ENCODE assay signal across 14 mouse cellular contexts in genomic region chr8:98372711-98373420, GRCm38 (mm10).
DNase-seq lines count a peak whose midpoint lies in the region; ATAC-seq lines count a peak whose summit lies in the region.
"Had no signal": no experiment of that assay in that cellular context is flagged by ENCODE, and none has a peak within 500 bp of the region (broad histone marks: within the 10 kb centered on the region; RNA-seq: fewer than 3 reads in every experiment).

No protein-coding gene starts in this region.

- no peak overlapping the region for H3K4me2 ChIP-seq in forebrain, embryonic 11.5 days (ENCODE audit: low read depth, low read length, severe bottlenecking)
- H3K4me2 ChIP-seq in forebrain, embryonic 15.5 days (replicated peaks): no peak overlapping the region
- H3K4me2 ChIP-seq in limb, embryonic 11.5 days (ENCODE audit: low read depth, severe bottlenecking): no peak overlapping the region
- no peak overlapping the region for H3K4me2 ChIP-seq in embryonic facial prominence, embryonic 14.5 days (ENCODE audit: low read depth, low read length)
- H3K4me2 ChIP-seq: heart, embryonic 13.5 days; hindbrain, embryonic 15.5 days; liver, embryonic 11.5 days had no signal

- no peak overlapping the region for H3K9ac ChIP-seq in forebrain, embryonic 11.5 days (ENCODE audit: low read length)
- H3K9ac ChIP-seq in forebrain, embryonic 15.5 days (replicated peaks): no peak overlapping the region
- no peak overlapping the region for H3K9ac ChIP-seq in limb, embryonic 11.5 days (ENCODE audit: low read length)
- H3K9ac ChIP-seq in embryonic facial prominence, embryonic 14.5 days (ENCODE audit: low read depth, low read length): no peak overlapping the region
- H3K9ac ChIP-seq: heart, embryonic 13.5 days; hindbrain, embryonic 15.5 days had no signal

- H3K9me3 ChIP-seq in forebrain, embryonic 11.5 days (ENCODE audit: control insufficient read depth, low read length): no peaks in the 10 kb centered on the region
- H3K9me3 ChIP-seq in forebrain, embryonic 15.5 days: no peaks in the 10 kb centered on the region
- H3K9me3 ChIP-seq in limb, embryonic 11.5 days (ENCODE audit: control insufficient read depth, low read length): no peaks in the 10 kb centered on the region
- no peaks in the 10 kb centered on the region for H3K9me3 ChIP-seq in limb, embryonic 10.5 days (replicated peaks)
- H3K9me3 ChIP-seq in embryonic facial prominence, embryonic 14.5 days (ENCODE audit: control insufficient read depth, low read length): no peaks in the 10 kb centered on the region
- H3K9me3 ChIP-seq: forebrain, embryonic 10.5 days; heart, embryonic 13.5 days; hindbrain, embryonic 15.5 days had no signal

- H3K4me1 ChIP-seq in forebrain, embryonic 11.5 days (replicated peaks; ENCODE audit: control insufficient read depth, insufficient read depth, low read length): no peaks in the 10 kb centered on the region
- H3K4me1 ChIP-seq in forebrain, embryonic 15.5 days: no peaks in the 10 kb centered on the region
- no peaks in the 10 kb centered on the region for H3K4me1 ChIP-seq in limb, embryonic 11.5 days (ENCODE audit: control insufficient read depth, insufficient read depth, low read length)
- H3K4me1 ChIP-seq in limb, embryonic 10.5 days: no peaks in the 10 kb centered on the region
- H3K4me1 ChIP-seq in embryonic facial prominence, embryonic 14.5 days (ENCODE audit: control insufficient read depth, insufficient read depth, low read length): no peaks in the 10 kb centered on the region
- H3K4me1 ChIP-seq: forebrain, embryonic 10.5 days; heart, embryonic 13.5 days; hindbrain, embryonic 15.5 days had no signal

- no peak overlapping the region for H3K4me3 ChIP-seq in forebrain, embryonic 11.5 days (ENCODE audit: low read depth, low read length)
- no peak overlapping the region for H3K4me3 ChIP-seq in forebrain, embryonic 15.5 days
- no peak overlapping the region for H3K4me3 ChIP-seq in limb, embryonic 11.5 days (ENCODE audit: low read depth, low read length)
- no peak overlapping the region for H3K4me3 ChIP-seq in limb, embryonic 10.5 days
- no peak overlapping the region for H3K4me3 ChIP-seq in embryonic facial prominence, embryonic 14.5 days (ENCODE audit: low read depth, low read length)
- H3K4me3 ChIP-seq: forebrain, embryonic 10.5 days; heart, embryonic 13.5 days; hindbrain, embryonic 15.5 days had no signal

- no peak for DNase-seq in forebrain, embryonic 11.5 days (ENCODE audit: low spot score)
- DNase-seq in limb, embryonic 11.5 days (ENCODE audit: low spot score): no peak
- no peak for DNase-seq in limb, embryonic 10.5 days (ENCODE audit: low spot score)
- DNase-seq in ES-CJ7 (ENCODE audit: low read depth, low spot score) (peak; percentile 37), adipocyte (ENCODE audit: low spot score) (no peak)
- peak; percentile 20 for DNase-seq in embryonic facial prominence, embryonic 14.5 days (ENCODE audit: low spot score)
- DNase-seq in T-cell, adult 2 months (ENCODE audit: low spot score): no peak
- DNase-seq: cerebellum, adult 18-20 months; gastrocnemius, postnatal 10 days had no signal

- WGBS in forebrain, embryonic 11.5 days: 39% methylated on average over 3 of the region's 4 CpGs
- 27% methylated on average over 3 of the region's 4 CpGs for WGBS in forebrain, embryonic 15.5 days
- 72% methylated on average over 3 of the region's 4 CpGs for WGBS in limb, embryonic 11.5 days
- 67% methylated on average over 3 of the region's 4 CpGs for whole genome bisulfite sequencing in limb, embryonic 10.5 days
- WGBS in embryonic facial prominence, embryonic 14.5 days: 50% methylated on average over 3 of the region's 4 CpGs

- H3K36me3 ChIP-seq in forebrain, embryonic 11.5 days (ENCODE audit: control insufficient read depth, insufficient read depth, low read length): no peaks in the 10 kb centered on the region
- H3K36me3 ChIP-seq in forebrain, embryonic 15.5 days: no peaks in the 10 kb centered on the region
- H3K36me3 ChIP-seq in limb, embryonic 11.5 days (ENCODE audit: control insufficient read depth, insufficient read depth, low read length): no peaks in the 10 kb centered on the region
- H3K36me3 ChIP-seq in limb, embryonic 10.5 days: no peaks in the 10 kb centered on the region
- no peaks in the 10 kb centered on the region for H3K36me3 ChIP-seq in embryonic facial prominence, embryonic 14.5 days (ENCODE audit: control insufficient read depth, insufficient read depth, low read length)
- H3K36me3 ChIP-seq: forebrain, embryonic 10.5 days; heart, embryonic 13.5 days; hindbrain, embryonic 15.5 days had no signal

- H3K27me3 ChIP-seq in forebrain, embryonic 11.5 days (ENCODE audit: control insufficient read depth, insufficient read depth, low read length): no peaks in the 10 kb centered on the region
- no peaks in the 10 kb centered on the region for H3K27me3 ChIP-seq in forebrain, embryonic 15.5 days
- H3K27me3 ChIP-seq in limb, embryonic 11.5 days (ENCODE audit: control insufficient read depth, insufficient read depth, low read length): no peaks in the 10 kb centered on the region
- no peaks in the 10 kb centered on the region for H3K27me3 ChIP-seq in limb, embryonic 10.5 days (ENCODE audit: low read depth, poor library complexity, severe bottlenecking)
- no peaks in the 10 kb centered on the region for H3K27me3 ChIP-seq in embryonic facial prominence, embryonic 14.5 days (replicated peaks; ENCODE audit: control insufficient read depth, insufficient read depth, low read length)
- H3K27me3 ChIP-seq: heart, embryonic 13.5 days; hindbrain, embryonic 15.5 days had no signal

- ATAC-seq in forebrain, embryonic 11.5 days (replicated peaks; ENCODE audit: low FRiP score): peak; percentile 76
- ATAC-seq in forebrain, embryonic 15.5 days (replicated peaks): no peak
- ATAC-seq in limb, embryonic 11.5 days (ENCODE audit: insufficient number of reproducible peaks, low FRiP score, low TSS enrichment, low read depth): peak; percentile 62; the same call in 1 of the 2 replicates
- ATAC-seq in embryonic facial prominence, embryonic 14.5 days (ENCODE audit: low read depth): no peak

- no peak overlapping the region for H3K27ac ChIP-seq in forebrain, embryonic 11.5 days (ENCODE audit: low read depth, low read length)
- no peak overlapping the region for H3K27ac ChIP-seq in forebrain, embryonic 15.5 days (replicated peaks)
- H3K27ac ChIP-seq in limb, embryonic 11.5 days (replicated peaks; ENCODE audit: low read depth, low read length): no peak overlapping the region
- no peak overlapping the region for H3K27ac ChIP-seq in limb, embryonic 10.5 days
- H3K27ac ChIP-seq in embryonic facial prominence, embryonic 14.5 days (replicated peaks; ENCODE audit: low read depth, low read length): no peak overlapping the region
- H3K27ac ChIP-seq: forebrain, embryonic 10.5 days; heart, embryonic 13.5 days; hindbrain, embryonic 15.5 days had no signal

Comparison
In these comparisons a context has a peak if more than half of its experiments do, and no peak if none do; other contexts are left out.
1. ATAC-seq: peak in forebrain, embryonic 11.5 days (single experiment) and limb, embryonic 11.5 days (single experiment); none in forebrain, embryonic 15.5 days (single experiment) and embryonic facial prominence, embryonic 14.5 days (single experiment).
2. DNase-seq: peak in ES-CJ7 (single experiment) and embryonic facial prominence, embryonic 14.5 days (single experiment); none in forebrain, embryonic 11.5 days (single experiment), limb, embryonic 11.5 days (single experiment), limb, embryonic 10.5 days (single experiment), T-cell, adult 2 months (single experiment) and adipocyte (single experiment).